19 mouse cellular contexts compared by ENCODE assay signal in the genomic region with DNA sequence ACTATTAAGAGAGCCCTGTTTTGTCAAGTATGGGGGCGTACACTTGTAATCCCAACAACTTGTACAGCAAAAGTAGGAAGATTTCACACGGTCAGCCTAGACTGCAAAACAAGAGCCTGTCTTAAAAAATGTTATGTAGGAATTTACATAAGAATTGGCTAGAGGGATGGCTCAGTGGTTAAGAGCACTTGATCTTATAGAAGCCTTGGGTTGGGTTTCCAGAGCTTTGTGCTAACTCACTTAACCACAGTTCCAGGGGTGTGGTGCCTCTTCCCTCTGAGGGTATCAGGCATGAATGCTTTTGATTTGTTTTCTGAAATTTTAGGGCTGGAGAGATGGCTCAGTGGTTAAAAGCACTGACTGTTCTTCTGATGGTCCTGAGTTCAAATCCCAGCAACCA. TPM values are rescaled to one million over a fixed set of nuclear protein-coding genes. Genes with fewer than 3 reads are reported as not detected.
A peak's percentile ranks its signal among the peaks of the same experiment; 100 is the strongest.
DNase-seq lines count a peak whose midpoint lies in the region; TF ChIP-seq lines count a peak whose summit lies in the region.
"Had no signal": no experiment of that assay in that cellular context is flagged by ENCODE, and none has a peak within 500 bp of the region (broad histone marks: within the 10 kb centered on the region; RNA-seq: fewer than 3 reads in every experiment).

No protein-coding gene starts in this region.

- H3K36me3 ChIP-seq in ES-E14 (ENCODE audit: control insufficient read depth, insufficient read depth, low read length, poor library complexity, severe bottlenecking) = peaks cover 12% of the 10 kb centered on the region

- no peaks in the 10 kb centered on the region for H3K4me1 ChIP-seq in ES-E14 (ENCODE audit: control insufficient read depth in 2 of 2, insufficient read depth in 2 of 2, low read length in 2 of 2, poor library complexity in 1 of 2)
- H3K4me1 ChIP-seq: embryonic facial prominence, embryonic 10.5 days; embryonic facial prominence, embryonic 12.5 days; forebrain, embryonic 13.5 days had no signal

- H3K9me3 ChIP-seq in ES-E14 (ENCODE audit: control insufficient read depth, insufficient read depth, low read depth, low read length) = no peaks in the 10 kb centered on the region
- H3K9me3 ChIP-seq: embryonic facial prominence, embryonic 10.5 days; embryonic facial prominence, embryonic 12.5 days; forebrain, embryonic 13.5 days had no signal

- peak; percentile 28 for DNase-seq in 416B (ENCODE audit: low read depth)
- peak; percentile 16 for DNase-seq in ES-E14 (ENCODE audit: low read depth, low spot score)
- peak; percentile 86 for DNase-seq in R1 (ENCODE audit: low read depth, low spot score)
- DNase-seq in ZHBTc4 (ENCODE audit: low read depth, low spot score) = peak; percentile 70
- DNase-seq in embryo, embryonic 11 days = no peak
- no peak for DNase-seq in cerebellum, adult 11-12 months
- DNase-seq in lung, postnatal 36 days = no peak
- no peak for DNase-seq in kidney, postnatal 36 days
- DNase-seq: adrenal gland, adult 2 months; adrenal gland, postnatal 10 days; adrenal gland, postnatal 25 days; cerebellum, adult 11 months; cerebellum, adult 2 months; cerebellum, adult 9-10 months; cerebellum, postnatal 10 days; cerebellum, postnatal 25 days had no signal

- in situ Hi-C loops in ES-E14 (cut with MboI; ENCODE audit: low sequenced_read_pairs in 2 of 2, unreplicated experiment in 2 of 2) = no loop called here

- no peak overlapping the region for H3K4me3 ChIP-seq in ES-E14 (ENCODE audit: insufficient read depth in 1 of 2, low read depth in 1 of 2, low read length in 2 of 2, poor library complexity in 1 of 2, severe bottlenecking in 1 of 2)
- H3K4me3 ChIP-seq: embryonic facial prominence, embryonic 10.5 days; embryonic facial prominence, embryonic 12.5 days; forebrain, embryonic 13.5 days had no signal

- H3K9ac ChIP-seq in ES-E14 (ENCODE audit: insufficient read depth, low read depth, low read length, poor library complexity, severe bottlenecking) = no peak overlapping the region
- H3K9ac ChIP-seq: embryonic facial prominence, embryonic 12.5 days; forebrain, embryonic 13.5 days had no signal

- no peak overlapping the region for H3K27ac ChIP-seq in ES-E14 (ENCODE audit: insufficient read depth, low read depth, low read length, poor library complexity, severe bottlenecking)
- H3K27ac ChIP-seq: embryonic facial prominence, embryonic 10.5 days; embryonic facial prominence, embryonic 12.5 days; forebrain, embryonic 13.5 days had no signal

TF ChIP-seq in ES-E14, 5 proteins besides CTCF, POLR2A, EP300 and RAD21:
- TF ChIP-seq ZNF384 (IDR thresholded peaks at IDR 0.05; ENCODE audit: low read depth, low read length) (no peak), CHD2 (IDR thresholded peaks at IDR 0.05; ENCODE audit: low read depth, low read length) (no peak), HCFC1 (IDR thresholded peaks at IDR 0.05; ENCODE audit: borderline replicate concordance, insufficient read depth, low read length) (no peak), ZC3H11A (IDR thresholded peaks at IDR 0.05; ENCODE audit: borderline replicate concordance, low read depth, low read length) (no peak)

RNA-seq across cellular contexts. Expression of a gene that starts 29.8 kb away (rescaled TPM):
- total RNA-seq in ES-E14 (2012; rRNA removed) = 56.7 and 66.8 TPM in 2 replicates

RNA-seq across cellular contexts. Expression of a gene that starts 57.4 kb away (rescaled TPM):
- total RNA-seq in ES-E14 (2012; rRNA removed) = 14.8 and 18.4 TPM in 2 replicates

Comparison
In these comparisons a context has a peak if more than half of its experiments do, and no peak if none do; other contexts are left out.
1. DNase-seq: peak in 416B (single experiment), ES-E14 (single experiment), R1 (single experiment) and ZHBTc4 (single experiment); none in embryo, embryonic 11 days (single experiment), cerebellum, adult 11-12 months (single experiment), lung, postnatal 36 days (single experiment) and kidney, postnatal 36 days (0 of 2).